Mouse (Mus musculus): ENCODE results near the gene Angel2. TPM values are rescaled to one million over a fixed set of nuclear protein-coding genes. Genes with fewer than 3 reads are reported as not detected.
A peak's percentile ranks its signal among the peaks of the same experiment; 100 is the strongest.
"Not testable (repeated sequence)": the region's sequence is repeated elsewhere in the genome, so short reads cannot be mapped to it uniquely, and the experiment has no call there.

Gene Angel2
- total RNA-seq (2021), result 10 to 100 TPM; 50.2 to 60.1 TPM

DNA sequence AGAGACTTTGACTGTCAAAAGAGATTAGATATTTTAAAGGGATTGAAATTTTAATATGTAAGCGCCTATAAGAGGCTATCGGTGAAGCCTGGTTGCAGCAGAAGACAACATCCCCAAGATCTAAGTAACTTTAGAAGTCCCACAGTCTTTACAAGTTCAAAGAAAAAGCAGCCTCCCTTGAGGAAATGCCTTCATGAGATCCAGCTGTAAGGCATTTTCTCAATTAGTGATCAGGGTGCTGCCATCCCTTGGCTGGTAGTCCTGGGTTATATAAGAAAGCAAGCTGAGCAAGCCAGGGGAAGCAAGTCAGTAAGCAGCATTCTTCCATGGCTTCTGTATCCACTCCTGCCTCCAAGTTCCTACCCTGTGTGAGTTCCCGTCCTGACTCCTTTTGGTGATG, at the start of gene Angel2:
Angel2 (plus strand) TSS at position 301 of the 400 bp plus-strand sequence.
- DNase-seq (ENCODE audit: extremely low spot score in 1 of 2, low spot score in 1 of 2), result not testable (repeated sequence)

DNA sequence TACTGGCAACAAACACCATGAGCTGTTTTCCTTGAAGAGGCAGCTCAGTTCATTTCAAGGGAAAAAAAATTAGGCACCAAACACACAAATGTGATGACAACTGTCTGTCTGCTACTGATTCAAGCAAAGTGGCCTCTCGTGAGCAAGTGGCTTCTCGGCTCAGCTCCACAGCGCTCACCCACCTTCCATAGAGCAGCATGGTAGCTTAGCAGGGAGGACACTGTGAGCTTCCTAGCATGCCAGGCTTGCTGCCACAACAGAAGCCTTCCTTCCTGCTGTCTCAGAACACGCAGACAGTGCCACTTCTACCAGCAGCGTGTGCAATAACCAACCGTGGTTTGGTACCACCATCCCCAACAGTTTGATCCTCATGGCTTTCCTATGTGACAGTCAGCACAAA, 49.2 kb upstream of the Angel2 start:
- DNase-seq (ENCODE audit: extremely low spot score in 1 of 2, low spot score in 1 of 2), result peak in 1 of 2 experiments; percentile 22

DNA sequence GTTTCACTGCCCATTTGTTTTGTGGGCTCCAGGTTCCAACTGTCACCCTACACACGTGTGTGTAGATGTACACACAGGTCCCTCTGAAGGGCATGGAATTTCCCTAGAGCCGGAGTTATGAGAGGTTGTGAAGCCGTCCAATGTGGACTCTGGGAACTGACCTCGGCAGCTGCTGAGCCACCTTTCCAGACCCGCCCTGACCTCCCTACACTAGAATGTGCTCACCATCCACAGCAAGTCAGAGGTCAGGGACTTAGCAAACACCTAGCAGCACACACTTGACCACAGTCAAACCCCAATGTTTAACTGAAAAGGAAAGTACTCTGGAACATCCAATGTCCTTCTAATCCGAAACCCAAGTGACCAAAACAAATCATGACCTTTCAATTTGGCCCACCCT, 44.3 kb upstream of the Angel2 start:
- DNase-seq (ENCODE audit: extremely low spot score in 1 of 2, low spot score in 1 of 2), result no peak

DNA sequence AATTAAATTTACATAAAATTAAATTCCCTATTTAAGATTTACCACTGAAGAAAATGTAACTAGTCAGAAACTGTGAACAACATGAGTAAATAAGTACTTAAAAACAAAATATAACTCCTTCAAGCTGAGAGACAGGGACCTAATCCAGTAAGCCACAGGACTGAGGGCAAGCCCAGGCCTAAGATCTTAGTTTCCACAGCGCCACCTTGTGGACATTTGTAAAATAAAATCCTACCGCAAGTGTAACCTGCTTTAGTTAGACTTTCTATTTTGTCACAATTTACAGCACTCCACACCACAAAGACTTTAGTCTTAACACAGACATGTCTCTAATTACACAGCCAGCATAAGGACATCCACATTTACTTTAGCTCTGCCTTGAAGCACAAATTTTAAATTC, 43.5 kb upstream of the Angel2 start:
- DNase-seq (ENCODE audit: extremely low spot score in 1 of 2, low spot score in 1 of 2), result peak in 1 of 2 experiments; percentile 69

DNA sequence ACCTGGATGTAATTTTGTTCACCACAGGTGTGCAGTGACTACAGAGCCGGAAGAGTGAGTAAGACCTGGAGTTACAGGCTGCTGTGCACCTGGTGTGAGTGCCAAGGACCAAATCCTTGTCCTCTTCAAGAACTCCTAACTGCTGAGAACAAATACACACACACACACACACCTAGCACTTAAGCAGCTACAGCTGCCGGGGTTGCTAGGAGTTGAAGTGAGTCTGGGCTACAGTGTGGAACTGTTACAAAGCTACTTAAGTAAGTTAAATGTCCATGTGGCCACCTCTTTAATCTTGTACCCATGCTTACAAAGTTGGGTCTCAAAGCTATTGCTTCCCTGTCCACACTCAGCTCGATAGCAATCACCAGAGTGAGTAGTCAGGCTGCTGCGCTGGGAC, 38.9 kb upstream of the Angel2 start:
- no peak for DNase-seq (ENCODE audit: extremely low spot score in 1 of 2, low spot score in 1 of 2)

GRCm38 (mm10) chr1:190888031-190888430, 36.9 kb upstream of the Angel2 start:
- DNase-seq (ENCODE audit: extremely low spot score in 1 of 2, low spot score in 1 of 2), result no peak

DNA sequence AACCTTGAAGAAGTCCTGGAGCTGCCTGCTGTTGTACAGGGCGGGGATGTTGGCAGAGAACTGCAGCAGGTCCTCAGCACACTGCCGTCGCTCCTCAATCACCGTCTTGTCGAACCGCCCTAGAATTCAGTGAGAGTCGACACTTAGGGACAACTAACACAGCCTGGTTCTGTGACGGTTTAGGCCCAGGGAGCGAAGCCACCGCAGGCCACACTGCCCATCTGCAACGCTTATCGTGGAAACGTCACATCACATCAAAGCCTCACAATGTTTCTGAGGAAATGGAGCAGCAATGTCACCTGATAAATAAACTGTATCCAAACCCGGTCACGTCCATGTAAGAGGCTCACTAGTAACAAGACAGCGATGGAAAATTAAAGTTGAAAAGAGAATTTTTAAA, 36.3 kb upstream of the Angel2 start:
- no peak for DNase-seq (ENCODE audit: extremely low spot score in 1 of 2, low spot score in 1 of 2)

DNA sequence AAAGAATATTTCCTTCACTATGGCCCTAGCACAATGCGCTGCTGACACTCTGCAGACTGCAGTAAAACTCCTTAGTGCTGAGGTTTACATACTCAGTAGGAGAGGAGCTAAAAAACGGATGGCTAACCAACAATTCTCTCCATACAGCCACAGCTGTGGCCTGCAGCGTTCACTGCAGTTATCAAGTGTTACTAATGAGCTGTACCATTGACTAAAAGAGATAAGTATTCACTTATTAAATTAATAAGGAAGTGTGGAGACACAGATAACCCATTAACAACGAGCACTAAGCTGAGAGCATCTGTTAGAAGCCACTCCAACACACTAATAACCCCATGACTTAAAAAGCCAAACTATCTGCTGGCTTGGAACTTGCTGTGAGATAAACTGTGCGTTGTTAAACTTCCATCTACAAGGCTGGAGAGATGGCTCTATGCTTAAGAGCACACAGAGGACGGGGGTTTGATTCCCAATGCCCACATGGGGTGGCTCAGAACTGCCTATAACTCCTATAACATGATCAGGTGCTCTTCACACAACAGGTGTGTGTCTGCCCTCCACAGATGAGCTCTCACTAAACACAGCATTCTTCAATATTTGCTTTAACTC, 31.2 kb upstream of the Angel2 start:
- DNase-seq (ENCODE audit: extremely low spot score in 1 of 2, low spot score in 1 of 2), result no peak

DNA sequence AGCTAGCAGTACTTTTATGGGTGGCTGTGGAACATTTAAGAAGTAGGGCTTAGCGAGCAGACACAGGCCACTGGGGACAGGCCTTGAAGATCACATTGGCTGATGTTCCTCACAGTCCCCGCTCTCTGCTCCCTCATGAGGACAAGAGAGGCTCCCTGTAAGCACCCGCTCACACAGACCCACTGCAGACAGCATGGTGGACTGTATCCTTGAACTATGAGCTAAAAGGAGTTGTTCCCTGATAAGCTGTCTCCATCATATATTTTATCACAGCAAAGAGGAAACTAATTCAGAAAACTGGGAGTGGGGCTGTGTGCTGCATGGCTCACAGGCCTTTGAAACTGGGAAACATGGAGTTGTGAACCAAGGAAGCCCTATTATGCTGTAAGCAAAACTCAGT, 26.7 kb upstream of the Angel2 start:
- DNase-seq (ENCODE audit: extremely low spot score in 1 of 2, low spot score in 1 of 2), result no peak

DNA sequence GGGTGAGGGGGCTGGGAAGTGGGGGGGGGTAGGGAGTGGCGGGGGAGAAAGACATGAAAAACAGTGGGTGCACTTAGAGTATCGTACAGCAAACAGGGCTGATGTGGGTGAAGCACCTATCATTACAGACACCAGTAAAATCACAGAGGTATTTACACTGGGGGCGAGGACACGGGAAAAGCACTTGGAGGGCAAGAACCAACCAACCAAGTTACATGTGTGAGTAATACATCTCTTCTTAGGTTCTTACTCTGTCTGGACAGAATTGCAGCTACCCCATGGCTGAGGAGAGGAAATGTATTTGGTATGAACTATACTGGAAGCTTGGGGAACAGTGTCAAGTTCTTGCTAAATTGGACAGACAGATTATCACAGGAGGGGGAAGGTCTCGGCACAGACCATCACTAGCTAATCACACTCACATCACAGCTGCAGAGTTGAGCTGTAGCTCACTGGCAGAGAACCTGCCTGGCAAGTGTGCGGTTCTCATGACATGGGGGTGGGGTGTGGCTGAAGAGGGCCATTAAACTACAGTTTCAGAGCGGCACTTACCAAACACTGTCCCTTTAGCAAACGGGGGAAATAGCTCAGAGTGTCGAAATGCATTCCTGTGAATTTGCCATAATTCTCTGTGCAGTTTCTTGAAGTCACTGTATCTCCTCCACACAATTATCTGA, 25.9 kb upstream of the Angel2 start:
- no peak for DNase-seq (ENCODE audit: extremely low spot score in 1 of 2, low spot score in 1 of 2)

- DNase-seq (ENCODE audit: extremely low spot score in 1 of 2, low spot score in 1 of 2), result no peak
Observed at GRCm38 (mm10) chr1:190901082-190901481, 23.8 kb upstream of the Angel2 start.

- DNase-seq (ENCODE audit: extremely low spot score in 1 of 2, low spot score in 1 of 2), result no peak
Observed at GRCm38 (mm10) chr1:190904136-190904535, 20.8 kb upstream of the Angel2 start.

DNA sequence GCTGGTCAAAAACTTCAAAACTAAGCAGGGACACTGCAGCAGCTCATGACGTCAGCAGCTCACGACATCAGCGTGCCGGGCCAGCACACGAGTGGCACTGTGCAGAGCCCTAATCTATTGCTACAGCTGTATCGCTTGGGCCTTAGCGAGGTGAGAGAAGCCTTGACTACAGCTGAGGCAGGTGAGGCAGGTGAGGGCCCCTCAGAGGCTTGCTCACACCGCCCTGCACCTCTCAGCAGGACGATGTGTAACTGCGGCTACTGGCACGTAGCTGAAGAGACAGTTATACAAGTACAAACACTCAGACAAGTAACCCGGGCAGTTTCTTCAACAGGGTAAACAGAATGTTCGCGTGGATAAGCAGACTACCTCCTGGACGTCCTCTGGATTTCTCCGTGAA, 20.2 kb upstream of the Angel2 start:
- DNase-seq (ENCODE audit: extremely low spot score in 1 of 2, low spot score in 1 of 2), result no peak

- DNase-seq (ENCODE audit: extremely low spot score in 1 of 2, low spot score in 1 of 2), result no peak
Observed at GRCm38 (mm10) chr1:190910836-190911235, 14.1 kb upstream of the Angel2 start.

DNA sequence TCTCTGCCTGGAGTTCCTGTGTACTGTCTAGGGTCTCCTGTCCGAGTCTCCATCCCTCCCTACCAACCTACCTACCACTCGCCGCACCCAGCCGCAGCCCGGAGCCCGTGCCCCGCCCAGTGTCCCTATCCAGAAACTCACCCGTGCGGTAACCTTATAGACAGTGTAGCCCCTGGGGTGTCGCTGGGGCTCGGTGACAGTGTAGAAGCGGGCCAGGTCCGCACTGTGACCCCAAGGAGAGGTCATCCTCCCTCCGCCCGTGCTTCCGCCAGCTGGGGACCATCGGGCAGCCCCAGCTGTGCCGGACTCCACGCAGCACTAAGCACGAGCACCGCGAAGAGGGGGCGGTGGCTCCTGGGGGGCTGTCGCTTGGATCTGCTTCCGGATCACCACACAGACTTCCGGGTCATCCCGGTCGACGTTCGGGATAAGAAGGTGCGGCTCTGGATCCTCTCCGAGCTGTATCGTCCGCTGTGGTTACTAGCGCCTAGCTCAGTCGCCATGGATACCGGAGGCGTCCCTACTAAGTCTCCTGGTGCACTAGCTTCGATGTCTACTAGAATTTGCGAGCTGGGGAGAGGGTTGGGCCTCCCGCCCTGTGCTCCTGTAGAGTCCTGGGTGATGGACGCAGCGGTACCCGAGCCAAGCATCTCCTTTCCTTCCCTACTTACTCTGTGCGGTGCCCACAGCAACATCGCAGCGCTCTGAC, 13.3 kb upstream of the Angel2 start, which contains the start of gene Rps6kc1:
Rps6kc1 (minus strand) TSS at position 356 of the 709 bp plus-strand sequence.
- peak; percentile 73 to 81 for DNase-seq (ENCODE audit: extremely low spot score in 1 of 2, low spot score in 1 of 2)

- no peak for DNase-seq (ENCODE audit: extremely low spot score in 1 of 2, low spot score in 1 of 2)
Observed at GRCm38 (mm10) chr1:190912623-190913022, 12.3 kb upstream of the Angel2 start.

GRCm38 (mm10) chr1:190918938-190919337, 6.0 kb upstream of the Angel2 start:
- DNase-seq (ENCODE audit: extremely low spot score in 1 of 2, low spot score in 1 of 2), result no peak

DNA sequence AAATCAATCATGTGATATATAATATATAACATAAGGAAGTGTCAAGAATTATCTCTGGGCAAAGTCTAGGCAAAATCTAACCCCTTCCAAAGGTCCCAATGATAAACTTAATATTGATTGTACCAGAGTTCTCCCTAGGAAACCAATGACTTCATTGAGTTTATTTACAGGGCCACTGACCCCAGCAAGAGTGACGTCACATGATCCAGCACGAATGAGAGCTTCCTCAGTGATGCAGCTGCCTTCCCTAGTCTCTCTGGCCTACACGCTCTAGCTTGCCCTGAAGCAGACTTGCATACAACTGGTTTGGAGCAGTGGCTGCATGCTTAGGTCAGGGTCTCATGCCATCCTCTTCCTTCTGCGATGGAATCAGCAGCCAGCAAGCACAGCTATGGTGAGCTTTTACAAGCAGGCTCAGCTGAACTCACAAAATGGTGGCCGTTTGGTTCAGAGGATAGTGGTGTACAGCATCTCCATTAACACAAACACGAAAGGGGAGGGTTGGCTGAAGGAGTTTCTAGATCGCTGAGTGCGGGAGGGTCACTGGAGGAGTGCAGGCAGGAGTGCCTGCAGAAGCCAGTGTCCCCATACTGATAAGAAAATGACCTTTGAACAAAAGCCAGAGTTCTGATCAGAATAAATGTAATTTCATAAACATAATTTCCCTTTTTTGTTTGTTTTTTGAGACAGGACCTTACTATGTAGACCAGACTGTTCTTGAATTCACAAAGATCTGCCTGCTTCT, 5.0 kb upstream of the Angel2 start:
- DNase-seq (ENCODE audit: extremely low spot score in 1 of 2, low spot score in 1 of 2), result no peak

- DNase-seq (ENCODE audit: extremely low spot score in 1 of 2, low spot score in 1 of 2), result no peak
Observed at GRCm38 (mm10) chr1:190927311-190927710, 2.4 kb downstream of the Angel2 start.

GRCm38 (mm10) chr1:190927751-190928369, 2.9 kb downstream of the Angel2 start:
- DNase-seq (ENCODE audit: extremely low spot score in 1 of 2, low spot score in 1 of 2), result no peak

Data from layer of hippocampus, postnatal 25 days (tissue).